Mouse (Mus musculus) E14TG2a.4 (cell line): ENCODE results near the gene Cdyl.

Experiments
- H3K27me3 ChIP-seq: 2 replicates; pipeline ENCODE4 v1.6.1; 2014; ENCODE audit warnings: low read length, control low read depth; ENCODE audit not compliant: insufficient read depth
- H3K36me3 ChIP-seq: 2 replicates; pipeline ENCODE4 v1.6.1; 2014; ENCODE audit warnings: low read length, control low read depth; ENCODE audit not compliant: insufficient read depth
- H3K4me1 ChIP-seq: replicated peaks from 2 replicates; pipeline ENCODE4 v1.6.1; 2014; ENCODE audit warnings: low read depth, low read length, control low read depth
- H3K4me3 ChIP-seq: replicated peaks from 2 replicates; pipeline ENCODE4 v1.5.1; 2014; ENCODE audit warnings: mild to moderate bottlenecking, low read length
- H3K9me3 ChIP-seq: 2 replicates; pipeline ENCODE4 v1.6.1; 2014; ENCODE audit warnings: low read length, control low read depth
- CTCF ChIP-seq: conservative IDR thresholded peaks from 2 replicates; pipeline ENCODE4 v1.5.1; 2014; ENCODE audit warnings: low read length
- NANOG ChIP-seq: IDR thresholded peaks from 2 replicates; pipeline ENCODE4 v1.6.1; 2014; ENCODE audit warnings: borderline replicate concordance, low read length, mixed read lengths
- POU5F1 ChIP-seq: IDR thresholded peaks from 2 replicates; pipeline ENCODE4 v1.6.1; 2014; ENCODE audit warnings: low read length, borderline replicate concordance

Cdyl gene

GRCm38 (mm10) chr13:35659406-35659985 lies at the start of gene Cdyl:
Cdyl (plus strand) TSS chr13:35659833.
- H3K4me1 ChIP-seq: no peaks in the 10 kb centered on the region
- H3K36me3 ChIP-seq: no peaks in the 10 kb centered on the region
- H3K4me3 ChIP-seq: no peak within 1 kb of the TSS
- no peaks in the 10 kb centered on the region for H3K9me3 ChIP-seq
- H3K27me3 ChIP-seq: no peaks in the 10 kb centered on the region
- TF ChIP-seq CTCF: no peak
- TF ChIP-seq NANOG: no peak
- no peak for TF ChIP-seq POU5F1

GRCm38 (mm10) chr13:35610718-35611117 lies 48.9 kb upstream of the Cdyl start:
- TF ChIP-seq POU5F1 (no peak), NANOG (no peak), CTCF (no peak)
- Histone ChIP-seq H3K36me3 (no peaks in the 10 kb centered on the region), H3K4me3 (no peak overlapping the region), H3K9me3 (no peaks in the 10 kb centered on the region), H3K4me1 (no peaks in the 10 kb centered on the region), H3K27me3 (no peaks in the 10 kb centered on the region)

- Histone ChIP-seq H3K4me3 (no peak overlapping the region), H3K4me1 (no peaks in the 10 kb centered on the region), H3K9me3 (no peaks in the 10 kb centered on the region), H3K36me3 (no peaks in the 10 kb centered on the region), H3K27me3 (no peaks in the 10 kb centered on the region)
- no peak for TF ChIP-seq POU5F1
- TF ChIP-seq CTCF: no peak
- TF ChIP-seq NANOG: no peak
Observed at GRCm38 (mm10) chr13:35612506-35612905, 47.1 kb upstream of the Cdyl start.

- TF ChIP-seq POU5F1: no peak
- no peak for TF ChIP-seq CTCF
- no peak for TF ChIP-seq NANOG
- H3K4me3 ChIP-seq: no peak overlapping the region
- no peaks in the 10 kb centered on the region for H3K27me3 ChIP-seq
- no peaks in the 10 kb centered on the region for H3K4me1 ChIP-seq
- H3K36me3 ChIP-seq: no peaks in the 10 kb centered on the region
- H3K9me3 ChIP-seq: no peaks in the 10 kb centered on the region
Observed at GRCm38 (mm10) chr13:35614832-35615479, 44.7 kb upstream of the Cdyl start.

- H3K27me3 ChIP-seq: no peaks in the 10 kb centered on the region
- TF ChIP-seq POU5F1: no peak
- TF ChIP-seq NANOG: no peak
- TF ChIP-seq CTCF: no peak
- H3K4me1 ChIP-seq: no peaks in the 10 kb centered on the region
- H3K36me3 ChIP-seq: no peaks in the 10 kb centered on the region
- no peak overlapping the region for H3K4me3 ChIP-seq
- no peaks in the 10 kb centered on the region for H3K9me3 ChIP-seq
Observed at GRCm38 (mm10) chr13:35616524-35617099, 43.0 kb upstream of the Cdyl start.

GRCm38 (mm10) chr13:35619356-35619755 lies 40.3 kb upstream of the Cdyl start:
- Histone ChIP-seq H3K4me3 (no peak overlapping the region), H3K4me1 (no peaks in the 10 kb centered on the region), H3K9me3 (no peaks in the 10 kb centered on the region), H3K36me3 (no peaks in the 10 kb centered on the region), H3K27me3 (no peaks in the 10 kb centered on the region)
- no peak for TF ChIP-seq POU5F1
- no peak for TF ChIP-seq NANOG
- no peak for TF ChIP-seq CTCF

GRCm38 (mm10) chr13:35620756-35621155 lies 38.9 kb upstream of the Cdyl start:
- Histone ChIP-seq H3K4me1 (no peaks in the 10 kb centered on the region), H3K36me3 (no peaks in the 10 kb centered on the region), H3K4me3 (no peak overlapping the region), H3K27me3 (no peaks in the 10 kb centered on the region), H3K9me3 (no peaks in the 10 kb centered on the region)
- TF ChIP-seq NANOG (no peak), CTCF (no peak), POU5F1 (no peak)

- H3K4me3 ChIP-seq: no peak overlapping the region
- H3K4me1 ChIP-seq: no peaks in the 10 kb centered on the region
- TF ChIP-seq CTCF (no peak), POU5F1 (no peak), NANOG (no peak)
- no peaks in the 10 kb centered on the region for H3K27me3 ChIP-seq
- no peaks in the 10 kb centered on the region for H3K36me3 ChIP-seq
- no peaks in the 10 kb centered on the region for H3K9me3 ChIP-seq
Observed at GRCm38 (mm10) chr13:35624831-35625230, 34.8 kb upstream of the Cdyl start.

GRCm38 (mm10) chr13:35625556-35625955 lies 34.1 kb upstream of the Cdyl start:
- Histone ChIP-seq H3K36me3 (no peaks in the 10 kb centered on the region), H3K4me3 (no peak overlapping the region), H3K27me3 (no peaks in the 10 kb centered on the region), H3K4me1 (no peaks in the 10 kb centered on the region), H3K9me3 (0 out of 2 replicates have a peak, but pooled peaks cover 4% of the 10 kb centered on the region)
- TF ChIP-seq CTCF: no peak
- TF ChIP-seq NANOG: no peak
- no peak for TF ChIP-seq POU5F1
